ENCODE assay signal across 8 mouse cellular contexts in genomic region chr6:101198943-101199298, GRCm38 (mm10).
DNase-seq lines count a peak whose midpoint lies in the region; ATAC-seq lines count a peak whose summit lies in the region.

No protein-coding gene starts in this region.

- no peaks in the 10 kb centered on the region for H3K9me3 ChIP-seq in hindbrain, embryonic 13.5 days
- no peaks in the 10 kb centered on the region for H3K9me3 ChIP-seq in neural tube, embryonic 12.5 days

- under 1% methylated on average over 8 of the region's 8 CpGs for WGBS in hindbrain, embryonic 13.5 days
- 5% methylated on average over 8 of the region's 8 CpGs for WGBS in neural tube, embryonic 12.5 days

- H3K4me2 ChIP-seq in hindbrain, embryonic 13.5 days: peak overlapping the region; percentile 78
- H3K4me2 ChIP-seq in neural tube, embryonic 12.5 days (replicated peaks): peak overlapping the region; percentile 74

- peak; percentile 71 for ATAC-seq in hindbrain, embryonic 13.5 days (ENCODE audit: low FRiP score)
- ATAC-seq in neural tube, embryonic 12.5 days (ENCODE audit: low FRiP score, low read depth): peak; percentile 78

- peak; percentile 11 for DNase-seq in kidney, postnatal 10 days
- no peak for DNase-seq in kidney, adult 11 months
- DNase-seq in embryo, embryonic 11.5 days (ENCODE audit: low read depth, low spot score): peak; percentile 14
- no peak for DNase-seq in spleen, postnatal 14 days (ENCODE audit: low spot score in 2 of 2)
- no peak for DNase-seq in adrenal gland, postnatal 25 days
- DNase-seq in urinary bladder, postnatal 14 days (ENCODE audit: low spot score): no peak

- H3K4me1 ChIP-seq in hindbrain, embryonic 13.5 days (replicated peaks): peaks cover 64% of the 10 kb centered on the region
- peaks cover 52% of the 10 kb centered on the region for H3K4me1 ChIP-seq in neural tube, embryonic 12.5 days

- H3K27me3 ChIP-seq in hindbrain, embryonic 13.5 days: peaks cover 4% of the 10 kb centered on the region; the same call in 1 of the 2 replicates
- H3K27me3 ChIP-seq in neural tube, embryonic 12.5 days (replicated peaks): no peaks in the 10 kb centered on the region

- H3K4me3 ChIP-seq in hindbrain, embryonic 13.5 days: peak overlapping the region; percentile 49
- H3K4me3 ChIP-seq in neural tube, embryonic 12.5 days: peak overlapping the region; percentile 42

- peak overlapping the region; percentile 86 for H3K27ac ChIP-seq in hindbrain, embryonic 13.5 days
- H3K27ac ChIP-seq in neural tube, embryonic 12.5 days: peak overlapping the region; percentile 72

- peak overlapping the region; percentile 71 for H3K9ac ChIP-seq in hindbrain, embryonic 13.5 days
- peak overlapping the region; percentile 51; the same call in 1 of the 2 replicates for H3K9ac ChIP-seq in neural tube, embryonic 12.5 days

- H3K36me3 ChIP-seq in hindbrain, embryonic 13.5 days: no peaks in the 10 kb centered on the region
- no peaks in the 10 kb centered on the region for H3K36me3 ChIP-seq in neural tube, embryonic 12.5 days

Comparison
In these comparisons a context has a peak if more than half of its experiments do, and no peak if none do; other contexts are left out.
1. DNase-seq: peak in kidney, postnatal 10 days (single experiment) and embryo, embryonic 11.5 days (single experiment); none in kidney, adult 11 months (single experiment), spleen, postnatal 14 days (0 of 2), adrenal gland, postnatal 25 days (single experiment) and urinary bladder, postnatal 14 days (single experiment).